Mouse (Mus musculus) splenic B cell, adult 2 months (primary cell): ENCODE data around the gene Mapk13.
A peak's percentile ranks its signal among the peaks of the same experiment; 100 is the strongest.
"Not testable (repeated sequence)": the region's sequence is repeated elsewhere in the genome, so short reads cannot be mapped to it uniquely, and the experiment has no call there.

Experiments
- DNase-seq: peaks from one replicate; pipeline ENCODE4 v3.0.0-alpha.2; 2011; ENCODE audit warnings: low read depth, low spot score
- H3K27me3 ChIP-seq: 2 replicates; pipeline ENCODE4 v1.6.1; 2012; ENCODE audit warnings: mild to moderate bottlenecking, low read length, moderate library complexity, mixed read lengths; ENCODE audit not compliant: control insufficient read depth, poor library complexity, insufficient read depth, severe bottlenecking
- H3K36me3 ChIP-seq: 2 replicates; pipeline ENCODE4 v1.6.1; 2012; ENCODE audit warnings: mild to moderate bottlenecking, low read length, moderate library complexity, mixed read lengths; ENCODE audit not compliant: control insufficient read depth, poor library complexity, insufficient read depth, severe bottlenecking

Mapk13 gene

GRCm38 (mm10) chr17:28769121-28769874 lies at the start of gene Mapk13:
Gene Mapk13, plus strand, starts transcription at chr17:28769297.
- no peaks in the 10 kb centered on the region for H3K36me3 ChIP-seq
- H3K27me3 ChIP-seq, result no peaks in the 10 kb centered on the region
- DNase-seq, result peak; percentile 11

GRCm38 (mm10) chr17:28725783-28726182 lies 43.3 kb upstream of the Mapk13 start, which contains the start of gene AC170998.1:
Gene AC170998.1, plus strand, starts transcription at chr17:28726083.
- DNase-seq, result no peak
- peaks cover 15% of the 10 kb centered on the region for H3K36me3 ChIP-seq
- no peaks in the 10 kb centered on the region for H3K27me3 ChIP-seq

DNA sequence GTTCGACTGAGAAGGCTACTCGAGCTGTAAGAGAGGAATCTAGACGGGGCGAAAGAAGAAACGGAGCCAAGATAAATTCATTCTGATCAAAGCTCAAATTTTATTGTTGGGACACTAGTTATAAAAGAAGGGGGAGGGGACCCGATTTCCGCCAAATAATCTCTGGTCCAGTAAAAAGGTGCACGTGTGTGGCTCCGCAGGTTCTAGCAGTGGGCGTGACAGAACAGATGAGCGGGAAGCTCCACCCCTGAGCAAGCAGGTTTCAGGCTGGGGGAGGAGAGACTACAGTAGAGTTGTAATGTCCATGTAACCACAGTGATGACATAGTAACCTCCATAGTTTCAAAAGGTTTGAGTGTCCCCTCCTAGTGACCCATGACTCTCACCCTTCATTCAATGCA lies 41.6 kb upstream of the Mapk13 start:
- H3K27me3 ChIP-seq, DNase-seq: not testable (repeated sequence)
- peaks cover 19% of the 10 kb centered on the region for H3K36me3 ChIP-seq

- DNase-seq, result no peak
- H3K36me3 ChIP-seq, result peaks cover 8% of the 10 kb centered on the region
- H3K27me3 ChIP-seq, result no peaks in the 10 kb centered on the region
Measured at GRCm38 (mm10) chr17:28735317-28736105, 33.6 kb upstream of the Mapk13 start.

- no peak for DNase-seq
- peaks cover 5% of the 10 kb centered on the region for H3K36me3 ChIP-seq
Measured at GRCm38 (mm10) chr17:28736486-28736885, 32.6 kb upstream of the Mapk13 start.

GRCm38 (mm10) chr17:28737973-28738372 lies 31.1 kb upstream of the Mapk13 start:
- H3K27me3 ChIP-seq, result no peaks in the 10 kb centered on the region
- peak; percentile 6 for DNase-seq
- peaks cover 7% of the 10 kb centered on the region for H3K36me3 ChIP-seq

More at GRCm38 (mm10) chr17:28736486-28736885, 32.6 kb upstream of the Mapk13 start:
- H3K27me3 ChIP-seq, result no peaks in the 10 kb centered on the region

DNA sequence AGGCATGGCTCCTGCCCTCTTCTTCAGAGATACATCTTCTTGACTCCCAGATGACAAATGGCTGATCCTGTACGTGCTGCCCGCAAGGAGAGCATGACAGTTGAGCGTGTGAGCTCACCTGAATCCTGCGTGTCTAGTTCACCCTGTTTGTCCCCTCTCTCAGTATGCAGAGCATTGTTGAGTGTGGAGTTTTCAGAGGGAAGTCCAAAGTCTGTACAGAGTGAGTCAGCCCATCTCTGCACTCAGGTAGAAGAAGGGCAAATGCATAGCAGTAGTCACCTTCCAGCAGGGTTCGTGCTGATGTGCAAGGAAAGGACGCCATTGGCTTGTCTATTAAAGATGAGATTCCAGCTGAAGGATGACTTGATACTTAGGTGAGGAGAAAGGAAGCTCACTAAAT lies 29.9 kb upstream of the Mapk13 start:
- no peak for DNase-seq
- Histone ChIP-seq H3K36me3 (peaks cover 11% of the 10 kb centered on the region), H3K27me3 (no peaks in the 10 kb centered on the region)

DNA sequence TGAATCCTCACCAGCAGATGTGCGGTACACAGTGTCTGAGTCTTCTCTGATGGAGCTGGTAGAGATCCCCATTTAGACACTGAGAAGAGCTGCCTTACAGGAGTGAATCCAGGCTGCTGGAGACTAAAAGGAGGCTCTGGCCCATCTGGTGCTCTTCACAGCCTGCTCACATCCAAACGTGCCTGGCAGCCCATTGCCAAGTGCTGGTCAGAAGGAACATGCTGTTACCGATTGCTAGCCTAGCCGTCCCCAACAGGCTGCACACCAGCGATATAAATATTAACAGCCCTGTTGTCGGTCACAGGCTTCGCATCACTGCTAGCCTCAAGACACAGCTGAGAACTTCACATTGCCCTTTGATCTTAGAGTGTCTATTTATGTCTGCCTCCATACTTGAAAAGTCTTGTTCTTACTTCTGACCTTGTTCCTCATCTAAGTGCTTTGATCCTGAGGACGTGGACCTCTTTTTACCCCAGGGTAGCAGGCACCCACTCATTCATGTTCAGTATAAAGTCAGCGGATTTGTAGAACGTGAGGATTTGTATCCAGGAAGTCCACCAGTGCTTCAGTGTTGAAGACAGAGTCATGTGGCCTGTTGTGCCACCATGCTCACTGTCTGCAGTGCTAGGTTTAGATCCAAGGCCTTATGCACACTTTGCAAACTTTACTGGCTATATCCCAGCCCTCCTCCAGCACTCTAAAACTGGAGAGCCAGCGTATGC lies 25.8 kb upstream of the Mapk13 start:
- H3K27me3 ChIP-seq, result no peaks in the 10 kb centered on the region
- H3K36me3 ChIP-seq, result peaks cover 15% of the 10 kb centered on the region
- DNase-seq, result no peak

DNA sequence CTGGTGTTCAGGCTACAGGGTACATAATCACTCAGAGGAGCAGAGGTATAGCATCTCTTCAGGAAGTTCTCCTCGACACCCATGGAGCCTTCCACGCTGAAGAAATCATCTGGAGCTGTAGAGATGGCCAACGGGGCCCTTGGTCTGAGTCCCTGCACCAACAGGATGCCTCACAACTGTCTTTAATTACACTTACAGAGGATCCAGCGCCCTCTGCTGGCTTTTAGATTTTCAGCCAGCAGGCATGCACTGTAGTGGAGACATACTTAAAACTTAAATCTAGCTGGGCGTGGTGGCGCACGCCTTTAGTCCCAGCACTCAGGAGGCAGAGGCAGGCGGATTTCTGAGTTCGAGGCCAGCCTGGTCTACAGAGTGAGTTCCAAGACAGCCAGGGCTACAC lies 25.2 kb upstream of the Mapk13 start:
- peaks cover 15% of the 10 kb centered on the region for H3K36me3 ChIP-seq
- H3K27me3 ChIP-seq, result no peaks in the 10 kb centered on the region
- DNase-seq, result peak; percentile 52

- H3K36me3 ChIP-seq, result peaks cover 14% of the 10 kb centered on the region
Measured at GRCm38 (mm10) chr17:28745773-28746172, 23.3 kb upstream of the Mapk13 start.

GRCm38 (mm10) chr17:28748001-28748400 lies 21.1 kb upstream of the Mapk13 start:
- Histone ChIP-seq H3K36me3 (peaks cover 8% of the 10 kb centered on the region), H3K27me3 (no peaks in the 10 kb centered on the region)
- no peak for DNase-seq

More at GRCm38 (mm10) chr17:28745773-28746172, 23.3 kb upstream of the Mapk13 start:
- DNase-seq, result no peak
- no peaks in the 10 kb centered on the region for H3K27me3 ChIP-seq

GRCm38 (mm10) chr17:28750580-28750979 lies 18.5 kb upstream of the Mapk13 start:
- DNase-seq, result peak; percentile 17
- Histone ChIP-seq H3K27me3 (no peaks in the 10 kb centered on the region), H3K36me3 (peaks cover 3% of the 10 kb centered on the region; the same call in 1 of the 2 replicates)

GRCm38 (mm10) chr17:28756447-28756846 lies 12.7 kb upstream of the Mapk13 start:
- DNase-seq, result no peak
- Histone ChIP-seq H3K27me3 (no peaks in the 10 kb centered on the region), H3K36me3 (no peaks in the 10 kb centered on the region)

DNA sequence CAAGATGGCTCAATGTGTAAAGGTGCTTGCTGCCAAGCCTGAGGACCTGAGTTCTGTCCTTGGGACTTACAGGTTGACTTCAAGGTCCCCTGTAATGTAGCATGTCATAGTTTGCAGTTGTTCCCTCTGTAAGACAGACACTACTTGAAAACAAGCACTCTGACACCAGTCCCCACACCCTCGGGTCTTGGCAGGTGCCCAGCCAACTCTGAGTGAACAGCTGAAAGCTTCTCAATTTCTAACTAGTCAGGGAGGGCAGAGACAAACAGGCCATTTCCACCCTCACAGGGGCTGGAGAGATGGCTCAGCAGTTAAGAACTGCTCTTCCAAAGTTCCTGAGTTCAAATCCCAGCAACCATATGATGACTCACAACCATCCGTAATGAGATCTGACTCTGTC lies 11.6 kb upstream of the Mapk13 start:
- Histone ChIP-seq H3K27me3 (no peaks in the 10 kb centered on the region), H3K36me3 (no peaks in the 10 kb centered on the region)
- DNase-seq, result no peak
